Mouse (Mus musculus) central nervous system, embryonic 18 days (tissue): ENCODE measurements around the gene Sf3b2. TPM values are rescaled to one million over a fixed set of nuclear protein-coding genes. Genes with fewer than 3 reads are reported as not detected.

Experiments used
- polyA plus RNA-seq: library from polyadenylated mRNA; depleted of rRNA; stranded (reverse); fragments of >200 nt; gene quantifications from 2 replicates; pipeline ENCODE4 v1.2.3, GENCODE M21; 2012; rRNA removed

Gene Sf3b2
- 142 and 151 TPM in 2 replicates for polyA plus RNA-seq

GRCm38 (mm10) chr19:5294972-5295735 is at the start of gene Sf3b2:
Sf3b2 (minus strand) TSS chr19:5295455.

GRCm38 (mm10) chr19:5335441-5335840 is 40.2 kb upstream of the Sf3b2 start, which contains the start of gene Catsper1:
Catsper1 (plus strand) TSS chr19:5335741.

GRCm38 (mm10) chr19:5297903-5298800 is 2.9 kb upstream of the Sf3b2 start, which contains the start of gene Gal3st3:
Gal3st3 (plus strand) TSS chr19:5298331.

GRCm38 (mm10) chr19:5272801-5273733 is 22.2 kb downstream of the Sf3b2 start, which contains the start of gene Pacs1:
Pacs1 (minus strand) TSS chr19:5273119.

Other genes with a start within 250 kb of the Sf3b2 start
- 3.1 and 3.9 TPM in 2 replicates for gene Rin1, start 245.0 kb downstream of the Sf3b2 start, polyA plus RNA-seq
- 8.3 and 9.9 TPM in 2 replicates for gene Cd248, start 227.4 kb downstream of the Sf3b2 start, polyA plus RNA-seq
- 24.0 and 25.4 TPM in 2 replicates for gene Tmem151a, start 209.9 kb downstream of the Sf3b2 start, polyA plus RNA-seq
- gene Yif1a, start 206.9 kb downstream of the Sf3b2 start, polyA plus RNA-seq, result 48.7 and 56.5 TPM in 2 replicates
- gene Cnih2, start 196.9 kb downstream of the Sf3b2 start, polyA plus RNA-seq, result 463 and 505 TPM in 2 replicates
- 152 and 160 TPM in 2 replicates for gene Rab1b, start 188.4 kb downstream of the Sf3b2 start, polyA plus RNA-seq
- 104 and 108 TPM in 2 replicates for gene Klc2, start 176.9 kb downstream of the Sf3b2 start, polyA plus RNA-seq
- 50.6 and 57.1 TPM in 2 replicates for gene Pacs1, start 22.3 kb downstream of the Sf3b2 start, polyA plus RNA-seq
- gene Gal3st3, start 2.9 kb upstream of the Sf3b2 start, polyA plus RNA-seq, result 38.8 and 47.3 TPM in 2 replicates
- not detected in 2 replicates for gene Catsper1, start 40.3 kb upstream of the Sf3b2 start, polyA plus RNA-seq
- 4.0 and 5.6 TPM in 2 replicates for gene Cst6, start 54.1 kb upstream of the Sf3b2 start, polyA plus RNA-seq
- gene Eif1ad, start 71.3 kb upstream of the Sf3b2 start, polyA plus RNA-seq, result 28.7 and 30.5 TPM in 2 replicates
- gene Banf1, start 71.7 kb upstream of the Sf3b2 start, polyA plus RNA-seq, result 233 and 237 TPM in 2 replicates
- 49.1 and 51.8 TPM in 2 replicates for gene Sart1, start 93.2 kb upstream of the Sf3b2 start, polyA plus RNA-seq
- gene Tsga10ip, start 107.1 kb upstream of the Sf3b2 start, polyA plus RNA-seq, result not detected in 2 replicates
- 280 and 282 TPM in 2 replicates for gene Drap1, start 129.5 kb upstream of the Sf3b2 start, polyA plus RNA-seq
- gene AI837181, start 129.7 kb upstream of the Sf3b2 start, polyA plus RNA-seq, result 73.3 and 80.7 TPM in 2 replicates
- 0.04 and 0.43 TPM in 2 replicates for gene Fosl1, start 152.1 kb upstream of the Sf3b2 start, polyA plus RNA-seq
- gene Ccdc85b, start 162.4 kb upstream of the Sf3b2 start, polyA plus RNA-seq, result 13.9 and 14.0 TPM in 2 replicates
- 180 and 186 TPM in 2 replicates for gene Fibp, start 165.2 kb upstream of the Sf3b2 start, polyA plus RNA-seq
- gene Ctsw, start 173.1 kb upstream of the Sf3b2 start, polyA plus RNA-seq, result 1.4 and 2.1 TPM in 2 replicates
- gene Efemp2, start 178.5 kb upstream of the Sf3b2 start, polyA plus RNA-seq, result 44.4 and 44.9 TPM in 2 replicates
- 58.1 and 60.9 TPM in 2 replicates for gene Mus81, start 192.9 kb upstream of the Sf3b2 start, polyA plus RNA-seq
- 1,742 and 1,884 TPM in 2 replicates for gene Cfl1, start 195.0 kb upstream of the Sf3b2 start, polyA plus RNA-seq
- gene 1700020D05Rik, start 208.3 kb upstream of the Sf3b2 start, polyA plus RNA-seq, result 3.7 and 4.2 TPM in 2 replicates
- 123 and 125 TPM in 2 replicates for gene Snx32, start 215.1 kb upstream of the Sf3b2 start, polyA plus RNA-seq